11 mouse cellular contexts compared by ENCODE assay signal in the genomic region with DNA sequence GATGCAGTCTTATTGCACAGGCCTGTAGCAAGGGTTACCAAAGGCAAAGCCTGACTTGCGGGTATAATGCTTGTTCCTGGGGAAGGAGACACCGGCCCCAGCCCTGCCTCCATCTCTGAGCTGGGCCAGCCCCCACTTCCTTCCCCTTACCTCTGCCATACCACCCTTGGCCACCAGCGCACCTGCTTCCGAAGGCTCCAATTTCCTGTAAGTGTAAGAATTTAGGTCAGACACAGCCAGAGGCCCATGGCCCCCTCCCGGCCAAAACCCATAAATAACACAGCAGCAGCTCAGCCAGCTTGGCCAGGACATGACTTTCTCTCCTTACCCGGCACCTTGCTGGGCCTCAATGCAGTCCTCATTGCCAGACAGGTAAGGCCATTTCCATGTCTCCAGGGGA.
DNase-seq lines count a peak whose midpoint lies in the region; ATAC-seq and TF ChIP-seq lines count a peak whose summit lies in the region.
"Had no signal": no experiment of that assay in that cellular context is flagged by ENCODE, and none has a peak within 500 bp of the region (broad histone marks: within the 10 kb centered on the region; RNA-seq: fewer than 3 reads in every experiment).

No protein-coding gene starts in this region.

- no peak overlapping the region for H3K9ac ChIP-seq in lung, postnatal 0 days (replicated peaks; ENCODE audit: low read depth)
- H3K9ac ChIP-seq in liver, postnatal 0 days (replicated peaks): no peak overlapping the region
- H3K9ac ChIP-seq: neural tube, embryonic 13.5 days had no signal

- H3K9me3 ChIP-seq in lung, postnatal 0 days (ENCODE audit: low read length): no peaks in the 10 kb centered on the region
- no peaks in the 10 kb centered on the region for H3K9me3 ChIP-seq in liver, postnatal 0 days (ENCODE audit: low read length)
- H3K9me3 ChIP-seq: neural tube, embryonic 13.5 days had no signal

- 34% methylated on average over 6 of the region's 6 CpGs for WGBS in lung, postnatal 0 days
- 26% methylated on average over 6 of the region's 6 CpGs for WGBS in liver, postnatal 0 days (ENCODE audit: insufficient replicate concordance)

- no peak overlapping the region for H3K4me2 ChIP-seq in lung, postnatal 0 days (replicated peaks; ENCODE audit: low read depth, low read length)
- H3K4me2 ChIP-seq in liver, postnatal 0 days (ENCODE audit: low read depth, low read length): no peak overlapping the region
- H3K4me2 ChIP-seq: neural tube, embryonic 13.5 days had no signal

- no peak for TF ChIP-seq EP300 in lung, postnatal 0 days (IDR thresholded peaks at IDR 0.05)
- no peak for TF ChIP-seq EP300 in liver, postnatal 0 days (IDR thresholded peaks at IDR 0.05; ENCODE audit: low read depth)

- no peaks in the 10 kb centered on the region for H3K27me3 ChIP-seq in lung, postnatal 0 days (replicated peaks; ENCODE audit: insufficient read depth, low read length)
- no peaks in the 10 kb centered on the region; the same call in 1 of the 2 replicates for H3K27me3 ChIP-seq in liver, postnatal 0 days (ENCODE audit: insufficient read depth, low read length)
- H3K27me3 ChIP-seq: neural tube, embryonic 13.5 days had no signal

- no peak for ATAC-seq in lung, postnatal 0 days
- no peak for ATAC-seq in liver, postnatal 0 days

- no peak overlapping the region for H3K27ac ChIP-seq in lung, postnatal 0 days (ENCODE audit: low read length)
- H3K27ac ChIP-seq in liver, postnatal 0 days (ENCODE audit: low read depth): no peak overlapping the region
- H3K27ac ChIP-seq: neural tube, embryonic 13.5 days had no signal

- H3K36me3 ChIP-seq in lung, postnatal 0 days (ENCODE audit: insufficient read depth, low read length): no peaks in the 10 kb centered on the region
- no peaks in the 10 kb centered on the region for H3K36me3 ChIP-seq in liver, postnatal 0 days (replicated peaks; ENCODE audit: insufficient read depth, low read length)
- H3K36me3 ChIP-seq: neural tube, embryonic 13.5 days had no signal

- H3K4me1 ChIP-seq in lung, postnatal 0 days (ENCODE audit: insufficient read depth, low read depth, low read length): no peaks in the 10 kb centered on the region
- H3K4me1 ChIP-seq in liver, postnatal 0 days (ENCODE audit: insufficient read depth): no peaks in the 10 kb centered on the region

- DNase-seq in gastrocnemius, adult 18-20 months (ENCODE audit: low spot score): peak; percentile 83
- no peak for DNase-seq in gastrocnemius, postnatal 4 days (ENCODE audit: low spot score in 2 of 2)
- no peak for DNase-seq in lung, postnatal 0 days (ENCODE audit: low spot score)
- DNase-seq in lung, postnatal 25 days (ENCODE audit: low spot score): no peak
- DNase-seq in gastrocnemius, postnatal 10 days: peak; percentile 47
- DNase-seq in thymus, postnatal 25 days: peak; percentile 81
- DNase-seq in liver, postnatal 0 days: no peak
- DNase-seq in spleen, postnatal 4 days (ENCODE audit: low spot score in 2 of 2): no peak
- DNase-seq: adrenal gland, postnatal 25 days; lung, postnatal 14 days had no signal

- H3K4me3 ChIP-seq in lung, postnatal 0 days (ENCODE audit: low read depth, low read length): no peak overlapping the region
- H3K4me3 ChIP-seq in liver, postnatal 0 days (ENCODE audit: low read depth, low read length): no peak overlapping the region
- H3K4me3 ChIP-seq: neural tube, embryonic 13.5 days had no signal

- peak; percentile 20; the same call in 1 of the 2 replicates for TF ChIP-seq CTCF in lung, postnatal 0 days (IDR thresholded peaks at IDR 0.05)
- TF ChIP-seq CTCF in liver, postnatal 0 days (IDR thresholded peaks at IDR 0.05; ENCODE audit: low read depth): no peak

Comparison
In these comparisons a context has a peak if more than half of its experiments do, and no peak if none do; other contexts are left out.
1. DNase-seq: peak in gastrocnemius, adult 18-20 months (single experiment), gastrocnemius, postnatal 10 days (single experiment) and thymus, postnatal 25 days (single experiment); none in gastrocnemius, postnatal 4 days (0 of 2), lung, postnatal 0 days (single experiment), lung, postnatal 25 days (single experiment), liver, postnatal 0 days (single experiment) and spleen, postnatal 4 days (0 of 2).